Mouse (Mus musculus): ENCODE data around the gene 1810024B03Rik. TPM values are rescaled to one million over a fixed set of nuclear protein-coding genes. Genes with fewer than 3 reads are reported as not detected.
A peak's percentile ranks its signal among the peaks of the same experiment; 100 is the strongest.

1810024B03Rik gene
- polyA plus RNA-seq, 1 experiment: 1.1 TPM

DNA sequence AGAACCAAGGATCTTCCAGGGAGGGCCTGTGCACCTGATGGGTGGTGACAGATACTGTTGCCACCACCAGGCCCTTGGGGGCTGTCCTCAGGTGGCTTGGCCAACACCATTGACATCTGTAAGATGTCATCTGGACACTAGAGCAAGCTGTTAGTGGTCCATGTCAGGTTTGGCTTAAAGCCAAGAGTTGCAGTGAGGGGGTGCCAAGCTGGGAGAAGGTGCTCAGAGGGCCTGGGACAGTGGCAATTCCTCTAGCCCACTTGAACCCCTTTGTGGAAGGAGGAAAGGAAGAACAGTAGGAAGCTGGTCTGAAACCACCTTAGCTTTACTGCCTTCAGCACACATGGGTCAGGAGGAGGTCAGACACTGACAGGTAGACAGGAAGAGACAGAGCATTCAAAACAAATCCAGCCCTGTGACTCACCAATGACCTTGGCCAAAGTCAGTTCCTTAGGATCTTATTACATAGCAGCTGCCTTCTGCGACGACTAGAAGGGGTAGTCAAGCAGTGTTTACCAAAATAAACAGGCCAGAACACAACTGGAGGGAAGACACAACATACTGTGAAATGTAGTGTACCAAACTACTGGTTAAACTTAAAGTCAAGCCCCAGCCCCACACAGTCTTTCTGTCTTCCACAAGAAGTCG lies 43.9 kb upstream of the 1810024B03Rik start:
- H3ac ChIP-seq (ENCODE audit: control insufficient read depth, insufficient read length): no peak overlapping the region
- TF ChIP-seq CEBPB (IDR thresholded peaks at IDR 0.05; ENCODE audit: insufficient read depth, poor library complexity, severe bottlenecking) (no peak), REST (IDR thresholded peaks at IDR 0.05; ENCODE audit: insufficient read depth, insufficient read length) (no peak), POLR2A (IDR thresholded peaks at IDR 0.05; ENCODE audit: insufficient read length, low read depth) (no peak), MYOD1 (IDR thresholded peaks at IDR 0.05; ENCODE audit: control insufficient read depth in 1 of 3, insufficient read length in 2 of 3, low read depth in 2 of 3) (peak; percentile 46 to 68 (median 65)), E2F4 (IDR thresholded peaks at IDR 0.05; ENCODE audit: insufficient read depth) (no peak), TCF3 (IDR thresholded peaks at IDR 0.05; ENCODE audit: insufficient read length, low read depth) (no peak), SRF (IDR thresholded peaks at IDR 0.05; ENCODE audit: control insufficient read depth, insufficient read length, low read depth) (no peak), TCF12 (IDR thresholded peaks at IDR 0.05; ENCODE audit: insufficient read depth, poor library complexity, severe bottlenecking) (peak; percentile 14), MYOG (IDR thresholded peaks at IDR 0.05; ENCODE audit: control insufficient read depth in 1 of 3, insufficient read depth in 1 of 3, insufficient read length in 2 of 3, low read depth in 2 of 3) (peak in 2 of 3 experiments; percentile 11 to 94)
- peaks cover 19% of the 10 kb centered on the region for H3K79me2 ChIP-seq (ENCODE audit: control insufficient read depth, insufficient read depth)
- peak overlapping the region; percentile 25 for H3K4me2 ChIP-seq (ENCODE audit: low read depth)
- no peaks in the 10 kb centered on the region for H3K36me3 ChIP-seq (ENCODE audit: control insufficient read depth, insufficient read depth)
- no peak overlapping the region for H3K4me3 ChIP-seq
- no peaks in the 10 kb centered on the region for H3K27me3 ChIP-seq (ENCODE audit: control insufficient read depth, insufficient read depth, insufficient read length)

DNA sequence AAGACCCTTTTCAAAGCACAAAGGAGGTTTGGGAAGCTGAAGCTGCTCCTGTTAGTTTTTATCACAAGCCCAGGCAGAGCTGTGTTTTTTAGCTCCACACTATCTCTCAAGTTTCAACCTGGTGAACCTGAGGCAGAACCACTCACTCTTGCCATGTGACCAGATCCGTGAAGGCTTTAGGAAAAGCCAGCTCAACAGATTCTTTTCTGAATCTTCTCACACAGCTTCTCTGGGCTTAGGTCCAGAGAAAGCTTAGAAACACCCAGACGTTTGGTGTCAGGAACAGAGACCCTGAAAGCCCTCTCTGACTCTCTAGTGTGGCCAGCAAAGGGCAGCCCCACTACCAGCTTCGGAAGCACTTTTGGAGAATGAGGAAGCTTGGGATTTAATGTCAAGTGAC lies 43.4 kb upstream of the 1810024B03Rik start:
- Histone ChIP-seq H3K4me3 (no peak overlapping the region), H3K79me2 (ENCODE audit: control insufficient read depth, insufficient read depth) (peaks cover 23% of the 10 kb centered on the region), H3K36me3 (ENCODE audit: control insufficient read depth, insufficient read depth) (no peaks in the 10 kb centered on the region), H3K4me2 (ENCODE audit: low read depth) (peak overlapping the region; percentile 25), H3ac (ENCODE audit: control insufficient read depth, insufficient read length) (no peak overlapping the region), H3K27me3 (ENCODE audit: control insufficient read depth, insufficient read depth, insufficient read length) (no peaks in the 10 kb centered on the region)
- no peak for TF ChIP-seq USF1 (IDR thresholded peaks at IDR 0.05; ENCODE audit: low read depth)
- no peak for TF ChIP-seq SRF (IDR thresholded peaks at IDR 0.05; ENCODE audit: control insufficient read depth, insufficient read length, low read depth)
- no peak for TF ChIP-seq POLR2AphosphoS2 (IDR thresholded peaks at IDR 0.05; ENCODE audit: insufficient read length, low read depth)
- no peak for TF ChIP-seq TCF3 (IDR thresholded peaks at IDR 0.05; ENCODE audit: insufficient read length, low read depth)
- TF ChIP-seq REST (IDR thresholded peaks at IDR 0.05; ENCODE audit: insufficient read depth, insufficient read length): no peak
- no peak for TF ChIP-seq CEBPB (IDR thresholded peaks at IDR 0.05; ENCODE audit: insufficient read depth, poor library complexity, severe bottlenecking)
- no peak for TF ChIP-seq MAX (IDR thresholded peaks at IDR 0.05; ENCODE audit: low read depth)
- no peak for TF ChIP-seq POLR2A (IDR thresholded peaks at IDR 0.05; ENCODE audit: insufficient read length, low read depth)
- no peak for TF ChIP-seq TCF12 (IDR thresholded peaks at IDR 0.05; ENCODE audit: insufficient read depth, poor library complexity, severe bottlenecking)
- TF ChIP-seq E2F4 (IDR thresholded peaks at IDR 0.05; ENCODE audit: insufficient read depth): no peak
- no peak for TF ChIP-seq MYOD1 (IDR thresholded peaks at IDR 0.05; ENCODE audit: control insufficient read depth in 1 of 3, insufficient read length in 2 of 3, low read depth in 2 of 3)
- TF ChIP-seq MYOG (IDR thresholded peaks at IDR 0.05; ENCODE audit: control insufficient read depth in 1 of 3, insufficient read depth in 1 of 3, insufficient read length in 2 of 3, low read depth in 2 of 3): no peak

- TF ChIP-seq MAX (IDR thresholded peaks at IDR 0.05; ENCODE audit: low read depth) (no peak), REST (IDR thresholded peaks at IDR 0.05; ENCODE audit: insufficient read depth, insufficient read length) (no peak), SRF (IDR thresholded peaks at IDR 0.05; ENCODE audit: control insufficient read depth, insufficient read length, low read depth) (no peak), TCF12 (IDR thresholded peaks at IDR 0.05; ENCODE audit: insufficient read depth, poor library complexity, severe bottlenecking) (no peak), MYOG (IDR thresholded peaks at IDR 0.05; ENCODE audit: control insufficient read depth in 1 of 3, insufficient read depth in 1 of 3, insufficient read length in 2 of 3, low read depth in 2 of 3) (no peak), POLR2A (IDR thresholded peaks at IDR 0.05; ENCODE audit: insufficient read length, low read depth) (no peak), POLR2AphosphoS2 (IDR thresholded peaks at IDR 0.05; ENCODE audit: insufficient read length, low read depth) (no peak), E2F4 (IDR thresholded peaks at IDR 0.05; ENCODE audit: insufficient read depth) (no peak), MYOD1 (IDR thresholded peaks at IDR 0.05; ENCODE audit: control insufficient read depth in 1 of 3, insufficient read length in 2 of 3, low read depth in 2 of 3) (no peak), TCF3 (IDR thresholded peaks at IDR 0.05; ENCODE audit: insufficient read length, low read depth) (no peak), USF1 (IDR thresholded peaks at IDR 0.05; ENCODE audit: low read depth) (no peak), CEBPB (IDR thresholded peaks at IDR 0.05; ENCODE audit: insufficient read depth, poor library complexity, severe bottlenecking) (no peak)
- H3K79me2 ChIP-seq (ENCODE audit: control insufficient read depth, insufficient read depth): peaks cover 23% of the 10 kb centered on the region
- H3K27me3 ChIP-seq (ENCODE audit: control insufficient read depth, insufficient read depth, insufficient read length): no peaks in the 10 kb centered on the region
- H3K4me2 ChIP-seq (ENCODE audit: low read depth): peak overlapping the region; percentile 30
- H3K4me3 ChIP-seq: no peak overlapping the region
- no peaks in the 10 kb centered on the region for H3K36me3 ChIP-seq (ENCODE audit: control insufficient read depth, insufficient read depth)
- no peak overlapping the region for H3ac ChIP-seq (ENCODE audit: control insufficient read depth, insufficient read length)
Measured at GRCm38 (mm10) chr2:127250291-127251008, 42.4 kb upstream of the 1810024B03Rik start.

- Histone ChIP-seq H3K4me3 (peak overlapping the region; percentile 97), H3K36me3 (ENCODE audit: control insufficient read depth, insufficient read depth) (no peaks in the 10 kb centered on the region), H3ac (ENCODE audit: control insufficient read depth, insufficient read length) (peak overlapping the region; percentile 48), H3K4me2 (ENCODE audit: low read depth) (peak overlapping the region; percentile 94), H3K79me2 (ENCODE audit: control insufficient read depth, insufficient read depth) (peaks cover 23% of the 10 kb centered on the region), H3K27me3 (ENCODE audit: control insufficient read depth, insufficient read depth, insufficient read length) (no peaks in the 10 kb centered on the region)
- TF ChIP-seq SRF (IDR thresholded peaks at IDR 0.05; ENCODE audit: control insufficient read depth, insufficient read length, low read depth) (no peak), REST (IDR thresholded peaks at IDR 0.05; ENCODE audit: insufficient read depth, insufficient read length) (no peak), MYOD1 (IDR thresholded peaks at IDR 0.05; ENCODE audit: control insufficient read depth in 1 of 3, insufficient read length in 2 of 3, low read depth in 2 of 3) (peak in 1 of 3 experiments; percentile 35), POLR2A (IDR thresholded peaks at IDR 0.05; ENCODE audit: insufficient read length, low read depth) (peak; percentile 30), CEBPB (IDR thresholded peaks at IDR 0.05; ENCODE audit: insufficient read depth, poor library complexity, severe bottlenecking) (no peak), MYOG (IDR thresholded peaks at IDR 0.05; ENCODE audit: control insufficient read depth in 1 of 3, insufficient read depth in 1 of 3, insufficient read length in 2 of 3, low read depth in 2 of 3) (no peak)
Measured at GRCm38 (mm10) chr2:127248334-127249004, 40.4 kb upstream of the 1810024B03Rik start.
